Mouse (Mus musculus): Measurements from ENCODE around the gene Matn1. TPM values are rescaled to one million over a fixed set of nuclear protein-coding genes. Genes with fewer than 3 reads are reported as not detected.
A peak's percentile ranks its signal among the peaks of the same experiment; 100 is the strongest.

The Matn1 gene
- polyA plus RNA-seq, 1 experiment from 2014 or later: 0.34 TPM

- 71% methylated on average over 5 of the region's 5 CpGs for WGBS
- no peak overlapping the region for H3K4me2 ChIP-seq (ENCODE audit: low read length)
- no peak overlapping the region for H3K9ac ChIP-seq (ENCODE audit: low read depth, low read length)
- no peak for ATAC-seq
- H3K36me3 ChIP-seq (ENCODE audit: control insufficient read depth, insufficient read depth, low read length): no peaks in the 10 kb centered on the region
- no peak overlapping the region for H3K4me3 ChIP-seq (ENCODE audit: low read length)
- H3K27ac ChIP-seq (ENCODE audit: low read depth, low read length): no peak overlapping the region
- no peaks in the 10 kb centered on the region for H3K4me1 ChIP-seq (ENCODE audit: control insufficient read depth, insufficient read depth, low read depth, low read length)
- H3K9me3 ChIP-seq (ENCODE audit: control insufficient read depth, low read length): no peaks in the 10 kb centered on the region
- H3K27me3 ChIP-seq (replicated peaks; ENCODE audit: control insufficient read depth, insufficient read depth, low read length): no peaks in the 10 kb centered on the region
These were observed 14.6 kb downstream of the Matn1 start for GRCm38 (mm10) chr4:130958812-130959211.

GRCm38 (mm10) chr4:130959678-130960077 lies 15.5 kb downstream of the Matn1 start:
- no peaks in the 10 kb centered on the region for H3K4me1 ChIP-seq (ENCODE audit: control insufficient read depth, insufficient read depth, low read depth, low read length)
- no peaks in the 10 kb centered on the region for H3K36me3 ChIP-seq (ENCODE audit: control insufficient read depth, insufficient read depth, low read length)
- ATAC-seq: no peak; the same call in 1 of the 2 replicates
- H3K9me3 ChIP-seq (ENCODE audit: control insufficient read depth, low read length): no peaks in the 10 kb centered on the region
- no peaks in the 10 kb centered on the region for H3K27me3 ChIP-seq (replicated peaks; ENCODE audit: control insufficient read depth, insufficient read depth, low read length)
- 52% methylated on average over 6 of the region's 6 CpGs for WGBS
- H3K4me3 ChIP-seq (ENCODE audit: low read length): no peak overlapping the region
- no peak overlapping the region for H3K9ac ChIP-seq (ENCODE audit: low read depth, low read length)
- H3K27ac ChIP-seq (ENCODE audit: low read depth, low read length): no peak overlapping the region
- H3K4me2 ChIP-seq (ENCODE audit: low read length): no peak overlapping the region

- Histone ChIP-seq H3K4me3 (ENCODE audit: low read length) (no peak overlapping the region), H3K9me3 (ENCODE audit: control insufficient read depth, low read length) (no peaks in the 10 kb centered on the region), H3K4me1 (ENCODE audit: control insufficient read depth, insufficient read depth, low read depth, low read length) (no peaks in the 10 kb centered on the region), H3K27ac (ENCODE audit: low read depth, low read length) (no peak overlapping the region), H3K4me2 (ENCODE audit: low read length) (no peak overlapping the region), H3K9ac (ENCODE audit: low read depth, low read length) (no peak overlapping the region), H3K36me3 (ENCODE audit: control insufficient read depth, insufficient read depth, low read length) (no peaks in the 10 kb centered on the region), H3K27me3 (replicated peaks; ENCODE audit: control insufficient read depth, insufficient read depth, low read length) (no peaks in the 10 kb centered on the region)
- ATAC-seq: peak; percentile 71
- WGBS: 30% methylated on average over 9 of the region's 9 CpGs
These were observed 16.0 kb downstream of the Matn1 start for GRCm38 (mm10) chr4:130960118-130960734.

- Histone ChIP-seq H3K9me3 (ENCODE audit: control insufficient read depth, low read length) (no peaks in the 10 kb centered on the region), H3K4me2 (ENCODE audit: low read length) (no peak overlapping the region), H3K9ac (ENCODE audit: low read depth, low read length) (no peak overlapping the region), H3K27ac (ENCODE audit: low read depth, low read length) (no peak overlapping the region), H3K27me3 (replicated peaks; ENCODE audit: control insufficient read depth, insufficient read depth, low read length) (0 out of 2 replicates have a peak, but pooled peaks cover 2% of the 10 kb centered on the region), H3K4me1 (ENCODE audit: control insufficient read depth, insufficient read depth, low read depth, low read length) (no peaks in the 10 kb centered on the region; the same call in none of the 2 replicates), H3K36me3 (ENCODE audit: control insufficient read depth, insufficient read depth, low read length) (no peaks in the 10 kb centered on the region), H3K4me3 (ENCODE audit: low read length) (no peak overlapping the region)
- ATAC-seq: no peak
- WGBS: 100% methylated on average over 1 of the region's 1 CpGs
These were observed 27.1 kb downstream of the Matn1 start for GRCm38 (mm10) chr4:130971278-130971677.

GRCm38 (mm10) chr4:130972421-130972829 lies 28.2 kb downstream of the Matn1 start:
- H3K27ac ChIP-seq (ENCODE audit: low read depth, low read length): peak overlapping the region; percentile 41
- no peak overlapping the region; the same call in 1 of the 2 replicates for H3K4me2 ChIP-seq (ENCODE audit: low read length)
- ATAC-seq: peak; percentile 83

GRCm38 (mm10) chr4:130973332-130974263 lies 29.4 kb downstream of the Matn1 start:
- Histone ChIP-seq H3K36me3 (ENCODE audit: control insufficient read depth, insufficient read depth, low read length) (no peaks in the 10 kb centered on the region), H3K4me1 (ENCODE audit: control insufficient read depth, insufficient read depth, low read depth, low read length) (peaks cover 3% of the 10 kb centered on the region), H3K9me3 (ENCODE audit: control insufficient read depth, low read length) (no peaks in the 10 kb centered on the region), H3K9ac (ENCODE audit: low read depth, low read length) (no peak overlapping the region), H3K4me3 (ENCODE audit: low read length) (no peak overlapping the region), H3K27ac (ENCODE audit: low read depth, low read length) (peak overlapping the region; percentile 44), H3K4me2 (ENCODE audit: low read length) (no peak overlapping the region), H3K27me3 (replicated peaks; ENCODE audit: control insufficient read depth, insufficient read depth, low read length) (no peaks in the 10 kb centered on the region)
- ATAC-seq: peak; percentile 83
- WGBS: 39% methylated on average over 19 of the region's 19 CpGs

More at GRCm38 (mm10) chr4:130972421-130972829, 28.2 kb downstream of the Matn1 start:
- Histone ChIP-seq H3K27me3 (replicated peaks; ENCODE audit: control insufficient read depth, insufficient read depth, low read length) (no peaks in the 10 kb centered on the region), H3K9me3 (ENCODE audit: control insufficient read depth, low read length) (no peaks in the 10 kb centered on the region), H3K9ac (ENCODE audit: low read depth, low read length) (no peak overlapping the region), H3K4me1 (ENCODE audit: control insufficient read depth, insufficient read depth, low read depth, low read length) (peaks cover 3% of the 10 kb centered on the region), H3K4me3 (ENCODE audit: low read length) (no peak overlapping the region), H3K36me3 (ENCODE audit: control insufficient read depth, insufficient read depth, low read length) (no peaks in the 10 kb centered on the region)
- 45% methylated on average over 5 of the region's 5 CpGs for WGBS

- ATAC-seq: no peak
- WGBS: 62% methylated on average over 3 of the region's 3 CpGs
- no peaks in the 10 kb centered on the region for H3K36me3 ChIP-seq (ENCODE audit: control insufficient read depth, insufficient read depth, low read length)
- no peak overlapping the region for H3K4me2 ChIP-seq (ENCODE audit: low read length)
- H3K27ac ChIP-seq (ENCODE audit: low read depth, low read length): no peak overlapping the region
- no peaks in the 10 kb centered on the region for H3K27me3 ChIP-seq (replicated peaks; ENCODE audit: control insufficient read depth, insufficient read depth, low read length)
- H3K9ac ChIP-seq (ENCODE audit: low read depth, low read length): no peak overlapping the region
- H3K4me3 ChIP-seq (ENCODE audit: low read length): no peak overlapping the region
- peaks cover 3% of the 10 kb centered on the region for H3K4me1 ChIP-seq (ENCODE audit: control insufficient read depth, insufficient read depth, low read depth, low read length)
- no peaks in the 10 kb centered on the region for H3K9me3 ChIP-seq (ENCODE audit: control insufficient read depth, low read length)
These were observed 34.8 kb downstream of the Matn1 start for GRCm38 (mm10) chr4:130978981-130979380.

- Histone ChIP-seq H3K4me1 (ENCODE audit: control insufficient read depth, insufficient read depth, low read depth, low read length) (no peaks in the 10 kb centered on the region; the same call in 1 of the 2 replicates), H3K27ac (ENCODE audit: low read depth, low read length) (peak overlapping the region; percentile 42), H3K9me3 (ENCODE audit: control insufficient read depth, low read length) (no peaks in the 10 kb centered on the region), H3K9ac (ENCODE audit: low read depth, low read length) (peak overlapping the region; percentile 27), H3K27me3 (replicated peaks; ENCODE audit: control insufficient read depth, insufficient read depth, low read length) (no peaks in the 10 kb centered on the region), H3K4me2 (ENCODE audit: low read length) (no peak overlapping the region), H3K4me3 (ENCODE audit: low read length) (no peak overlapping the region), H3K36me3 (ENCODE audit: control insufficient read depth, insufficient read depth, low read length) (no peaks in the 10 kb centered on the region)
- no peak for ATAC-seq
- 45% methylated on average over 17 of the region's 17 CpGs for WGBS
These were observed 40.4 kb downstream of the Matn1 start for GRCm38 (mm10) chr4:130984416-130985182.

Data from hindbrain, embryonic 16.5 days (tissue).